Mouse (Mus musculus): ENCODE measurements around the gene Myct1. TPM values are rescaled to one million over a fixed set of nuclear protein-coding genes. Genes with fewer than 3 reads are reported as not detected.

Gene Myct1
- polyA plus RNA-seq, 1 experiment: 159 TPM

GRCm38 (mm10) chr10:5604371-5604770, 10.8 kb downstream of the Myct1 start:
- Histone ChIP-seq H3K4me1 (peaks cover 56% of the 10 kb centered on the region), H3K4me3 (replicated peaks) (no peak overlapping the region), H3K27me3 (replicated peaks) (no peaks in the 10 kb centered on the region), H3K9me3 (no peaks in the 10 kb centered on the region), H3K36me3 (replicated peaks; ENCODE audit: low read length) (peaks cover 56% of the 10 kb centered on the region)
- TF ChIP-seq GATA1 (IDR thresholded peaks at IDR 0.05; ENCODE audit: borderline replicate concordance, low read length) (no peak), FLI1 (IDR thresholded peaks at IDR 0.05; ENCODE audit: low read length) (no peak)

- no peaks in the 10 kb centered on the region for H3K27me3 ChIP-seq (replicated peaks)
- TF ChIP-seq FLI1 (IDR thresholded peaks at IDR 0.05; ENCODE audit: low read length): no peak
- no peak for TF ChIP-seq GATA1 (IDR thresholded peaks at IDR 0.05; ENCODE audit: borderline replicate concordance, low read length)
- no peak overlapping the region for H3K4me3 ChIP-seq (replicated peaks)
- H3K4me1 ChIP-seq: peaks cover 28% of the 10 kb centered on the region
- no peaks in the 10 kb centered on the region for H3K9me3 ChIP-seq
- peaks cover 26% of the 10 kb centered on the region for H3K36me3 ChIP-seq (replicated peaks; ENCODE audit: low read length)
Observed at GRCm38 (mm10) chr10:5608874-5609273, 15.3 kb downstream of the Myct1 start.

GRCm38 (mm10) chr10:5615186-5616040, 21.8 kb downstream of the Myct1 start:
- no peaks in the 10 kb centered on the region for H3K36me3 ChIP-seq (replicated peaks; ENCODE audit: low read length)
- H3K4me3 ChIP-seq (replicated peaks): no peak overlapping the region
- no peak for TF ChIP-seq GATA1 (IDR thresholded peaks at IDR 0.05; ENCODE audit: borderline replicate concordance, low read length)
- no peak for TF ChIP-seq FLI1 (IDR thresholded peaks at IDR 0.05; ENCODE audit: low read length)
- H3K27me3 ChIP-seq (replicated peaks): no peaks in the 10 kb centered on the region
- no peaks in the 10 kb centered on the region for H3K4me1 ChIP-seq
- H3K9me3 ChIP-seq: no peaks in the 10 kb centered on the region

- H3K36me3 ChIP-seq (replicated peaks; ENCODE audit: low read length): no peaks in the 10 kb centered on the region
- H3K4me3 ChIP-seq (replicated peaks): no peak overlapping the region
- TF ChIP-seq GATA1 (IDR thresholded peaks at IDR 0.05; ENCODE audit: borderline replicate concordance, low read length): no peak
- TF ChIP-seq FLI1 (IDR thresholded peaks at IDR 0.05; ENCODE audit: low read length): no peak
- 0 out of 2 replicates have a peak, but pooled peaks cover 3% of the 10 kb centered on the region for H3K9me3 ChIP-seq
- no peaks in the 10 kb centered on the region for H3K27me3 ChIP-seq (replicated peaks)
- peaks cover 7% of the 10 kb centered on the region; the same call in 1 of the 2 replicates for H3K4me1 ChIP-seq
Observed at GRCm38 (mm10) chr10:5626268-5626667, 32.7 kb downstream of the Myct1 start.

GRCm38 (mm10) chr10:5633672-5634200, 40.2 kb downstream of the Myct1 start:
- TF ChIP-seq FLI1 (IDR thresholded peaks at IDR 0.05; ENCODE audit: low read length) (no peak), GATA1 (IDR thresholded peaks at IDR 0.05; ENCODE audit: borderline replicate concordance, low read length) (no peak)
- no peak overlapping the region for H3K4me3 ChIP-seq (replicated peaks)
- H3K9me3 ChIP-seq: 0 out of 2 replicates have a peak, but pooled peaks cover 3% of the 10 kb centered on the region
- peaks cover 5% of the 10 kb centered on the region for H3K27me3 ChIP-seq (replicated peaks)
- H3K36me3 ChIP-seq (replicated peaks; ENCODE audit: low read length): no peaks in the 10 kb centered on the region
- peaks cover 3% of the 10 kb centered on the region; the same call in 1 of the 2 replicates for H3K4me1 ChIP-seq

GRCm38 (mm10) chr10:5634336-5634735, 40.8 kb downstream of the Myct1 start:
- peaks cover 5% of the 10 kb centered on the region for H3K27me3 ChIP-seq (replicated peaks)
- no peaks in the 10 kb centered on the region for H3K36me3 ChIP-seq (replicated peaks; ENCODE audit: low read length)
- TF ChIP-seq GATA1 (IDR thresholded peaks at IDR 0.05; ENCODE audit: borderline replicate concordance, low read length) (no peak), FLI1 (IDR thresholded peaks at IDR 0.05; ENCODE audit: low read length) (no peak)

GRCm38 (mm10) chr10:5637322-5637721, 43.7 kb downstream of the Myct1 start:
- no peaks in the 10 kb centered on the region for H3K36me3 ChIP-seq (replicated peaks; ENCODE audit: low read length)
- TF ChIP-seq GATA1 (IDR thresholded peaks at IDR 0.05; ENCODE audit: borderline replicate concordance, low read length) (no peak), FLI1 (IDR thresholded peaks at IDR 0.05; ENCODE audit: low read length) (no peak)
- no peaks in the 10 kb centered on the region for H3K27me3 ChIP-seq (replicated peaks)
- no peak overlapping the region for H3K4me3 ChIP-seq (replicated peaks)
- H3K9me3 ChIP-seq: no peaks in the 10 kb centered on the region
- H3K4me1 ChIP-seq: peaks cover 3% of the 10 kb centered on the region; the same call in 1 of the 2 replicates

More at GRCm38 (mm10) chr10:5634336-5634735, 40.8 kb downstream of the Myct1 start:
- H3K9me3 ChIP-seq: no peaks in the 10 kb centered on the region
- peaks cover 3% of the 10 kb centered on the region; the same call in 1 of the 2 replicates for H3K4me1 ChIP-seq
- no peak overlapping the region for H3K4me3 ChIP-seq (replicated peaks)

GRCm38 (mm10) chr10:5639112-5639511, 45.5 kb downstream of the Myct1 start, which contains the start of gene Vip:
Vip (plus strand) TSS chr10:5639218.
- TF ChIP-seq FLI1 (IDR thresholded peaks at IDR 0.05; ENCODE audit: low read length) (no peak), GATA1 (IDR thresholded peaks at IDR 0.05; ENCODE audit: borderline replicate concordance, low read length) (no peak)
- no peak within 1 kb of the TSS for H3K4me3 ChIP-seq (replicated peaks)
- no peaks in the 10 kb centered on the region for H3K27me3 ChIP-seq (replicated peaks)
- no peaks in the 10 kb centered on the region for H3K4me1 ChIP-seq
- no peaks in the 10 kb centered on the region for H3K9me3 ChIP-seq
- no peaks in the 10 kb centered on the region for H3K36me3 ChIP-seq (replicated peaks; ENCODE audit: low read length)

Other genes with a start within 250 kb of the Myct1 start
- 5.3 and 9.0 TPM in 2 replicates for gene Syne1, start 42.3 kb upstream of the Myct1 start, polyA plus RNA-seq (2012; ENCODE audit: insufficient read depth, low replicate concordance)
- gene Vip, start 45.4 kb downstream of the Myct1 start, polyA plus RNA-seq (2012; ENCODE audit: insufficient read depth, low replicate concordance): not detected in 2 replicates
- gene Fbxo5, start 211.8 kb downstream of the Myct1 start, polyA plus RNA-seq (2012; ENCODE audit: insufficient read depth, low replicate concordance): 1.5 TPM in 1 of 2 replicates, not detected in the other
- gene Mtrf1l, start 230.1 kb downstream of the Myct1 start, polyA plus RNA-seq (2012; ENCODE audit: insufficient read depth, low replicate concordance): 1.1 and 2.4 TPM in 2 replicates